Mouse (Mus musculus) forebrain, embryonic 10.5 days (tissue): ENCODE measurements at regions not wholly inside any gene's neighbourhood (a gene's known extent, or its start where the extent isn't known, plus 50 kb on each side); places are given as distances from the start of the nearest gene placed in this dataset.

Source experiments
- DNase-seq: peaks from one replicate; pipeline ENCODE4 v3.0.0-alpha.2; 2017; ENCODE audit warnings: low spot score; ENCODE audit errors: extremely low spot score
- H3K27ac ChIP-seq: fragments of 300-500 bp; sonication (generic); 2 replicates; pipeline ENCODE4 v1.5.1; 2016; ENCODE audit warnings: mild to moderate bottlenecking
- H3K27me3 ChIP-seq: fragments of 300-500 bp; sonication (generic); 2 replicates; pipeline ENCODE4 v1.6.1; 2016; ENCODE audit warnings: mild to moderate bottlenecking; ENCODE audit not compliant: poor library complexity, severe bottlenecking
- H3K36me3 ChIP-seq: fragments of 300-500 bp; sonication (generic); replicated peaks from 2 replicates; pipeline ENCODE4 v1.6.1; 2016; ENCODE audit warnings: mild to moderate bottlenecking, moderate library complexity
- H3K4me1 ChIP-seq: fragments of 300-500 bp; sonication (generic); 2 replicates; pipeline ENCODE4 v1.6.1; 2016
- H3K4me3 ChIP-seq: fragments of 300-500 bp; sonication (generic); 2 replicates; pipeline ENCODE4 v1.5.1; 2016; ENCODE audit warnings: mild to moderate bottlenecking, moderate library complexity
- H3K9me3 ChIP-seq: fragments of 300-500 bp; sonication (generic); 2 replicates; pipeline ENCODE4 v1.6.1; 2016; ENCODE audit warnings: mild to moderate bottlenecking, moderate library complexity
- WGBS: fragments of 180-500 bp; shearing (Covaris S2); methylation state at CpG from one replicate; pipeline ENCODE4 v1.1.7; 2016; 5-methylcytosine and 5-hydroxymethylcytosine counted together

DNA sequence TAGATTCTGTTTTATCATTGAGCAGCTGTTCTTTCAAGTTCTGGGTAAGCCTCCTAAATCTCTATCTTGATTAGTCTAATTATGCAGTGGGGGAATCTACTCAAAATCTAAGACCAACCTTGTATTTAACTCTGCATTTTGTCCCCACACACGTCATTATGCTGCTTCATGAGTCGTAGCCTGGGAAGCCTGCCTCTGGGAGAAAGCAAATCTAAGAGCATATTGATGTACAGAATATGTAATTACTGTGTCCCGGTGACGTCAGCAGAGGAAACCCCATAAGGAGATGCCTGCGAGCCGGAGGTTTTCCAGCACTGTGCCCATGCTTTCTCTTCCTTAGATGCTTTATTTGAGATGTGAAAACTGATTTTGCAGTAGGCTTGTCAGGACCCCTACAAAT, 161.7 kb downstream of the Rps29 start:
- no peaks in the 10 kb centered on the region for H3K36me3 ChIP-seq
- H3K9me3 ChIP-seq = no peaks in the 10 kb centered on the region
- DNase-seq = no peak
- H3K27me3 ChIP-seq = no peaks in the 10 kb centered on the region
- H3K4me1 ChIP-seq = no peaks in the 10 kb centered on the region
- H3K4me3 ChIP-seq = no peak overlapping the region
- WGBS = 89% methylated on average over 6 of the region's 6 CpGs
- no peak overlapping the region for H3K27ac ChIP-seq

DNA sequence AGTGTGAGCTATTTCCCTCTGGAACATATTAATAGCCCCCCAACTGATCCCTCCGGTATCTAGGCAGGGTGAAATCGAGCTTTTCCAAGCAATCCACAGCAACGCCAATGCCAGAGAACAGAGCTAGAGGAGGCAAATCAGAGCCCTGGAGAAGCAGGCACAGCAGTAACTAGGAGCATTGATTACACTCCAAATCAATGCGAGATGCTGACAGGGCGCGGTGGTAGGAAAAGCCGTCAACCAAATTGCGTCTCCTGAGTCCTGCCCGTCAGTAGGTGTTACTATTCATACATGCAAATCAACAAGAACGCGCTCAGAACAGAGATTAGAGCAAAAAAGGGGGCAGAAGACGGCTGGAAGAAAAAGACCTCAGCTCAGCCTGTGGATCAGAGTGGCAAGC, 162.2 kb downstream of the Rps29 start:
- Histone ChIP-seq H3K4me1 (no peaks in the 10 kb centered on the region), H3K27me3 (no peaks in the 10 kb centered on the region), H3K4me3 (no peak overlapping the region), H3K27ac (no peak overlapping the region), H3K36me3 (no peaks in the 10 kb centered on the region), H3K9me3 (no peaks in the 10 kb centered on the region)
- WGBS = 73% methylated on average over 12 of the region's 12 CpGs
- no peak for DNase-seq

DNA sequence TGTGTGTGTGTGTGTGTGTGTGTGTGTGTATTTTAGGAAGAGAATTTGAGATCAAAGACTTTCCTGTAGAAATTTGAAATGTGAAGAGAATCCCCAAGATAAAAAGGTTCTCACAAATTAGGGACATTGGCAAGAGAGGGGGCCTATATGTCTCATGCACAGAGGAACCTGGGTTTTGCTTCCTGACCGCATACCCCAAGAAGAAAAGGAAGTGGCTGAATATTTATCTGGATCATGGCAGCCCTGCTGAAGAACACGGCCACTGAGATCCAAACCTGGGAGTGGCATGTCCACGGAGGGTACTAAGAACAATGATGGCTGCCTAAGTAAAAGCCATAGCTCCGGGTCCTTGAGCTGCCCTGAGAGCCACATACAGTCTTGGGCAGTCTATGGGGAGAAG, 178.3 kb downstream of the Rps29 start:
- 93% methylated on average over 4 of the region's 4 CpGs for WGBS
- H3K27ac ChIP-seq = no peak overlapping the region
- H3K27me3 ChIP-seq = no peaks in the 10 kb centered on the region

DNA sequence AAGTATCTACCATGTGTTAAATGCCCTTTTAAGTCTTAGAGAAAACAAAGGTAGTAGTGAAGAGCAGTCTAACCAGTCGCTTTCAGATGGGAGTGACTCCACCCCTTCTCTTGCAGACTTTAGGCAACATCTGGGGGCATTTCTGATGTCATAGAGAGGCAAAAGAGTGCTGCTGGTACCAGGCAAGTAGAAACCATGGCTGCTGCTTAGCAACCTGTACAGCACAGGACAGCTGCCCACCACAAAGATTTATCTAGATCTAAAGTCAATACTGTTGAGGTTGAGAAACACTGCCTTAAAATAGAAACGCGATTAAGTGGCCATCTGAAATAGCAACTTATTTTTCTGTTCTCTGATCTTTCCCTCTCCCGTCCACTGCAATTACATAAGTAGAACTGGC, 178.8 kb downstream of the Rps29 start:
- WGBS = 79% methylated on average over 4 of the region's 4 CpGs
- H3K4me1 ChIP-seq = peaks cover 16% of the 10 kb centered on the region
- no peaks in the 10 kb centered on the region for H3K9me3 ChIP-seq
- H3K36me3 ChIP-seq = no peaks in the 10 kb centered on the region
- H3K27me3 ChIP-seq = no peaks in the 10 kb centered on the region
- H3K4me3 ChIP-seq = no peak overlapping the region
- DNase-seq = no peak
- H3K27ac ChIP-seq = no peak overlapping the region

More for the DNA sequence above, 178.3 kb downstream of the Rps29 start:
- no peaks in the 10 kb centered on the region for H3K9me3 ChIP-seq
- H3K4me1 ChIP-seq = peaks cover 16% of the 10 kb centered on the region
- H3K4me3 ChIP-seq = no peak overlapping the region
- no peaks in the 10 kb centered on the region for H3K36me3 ChIP-seq
- no peak for DNase-seq

DNA sequence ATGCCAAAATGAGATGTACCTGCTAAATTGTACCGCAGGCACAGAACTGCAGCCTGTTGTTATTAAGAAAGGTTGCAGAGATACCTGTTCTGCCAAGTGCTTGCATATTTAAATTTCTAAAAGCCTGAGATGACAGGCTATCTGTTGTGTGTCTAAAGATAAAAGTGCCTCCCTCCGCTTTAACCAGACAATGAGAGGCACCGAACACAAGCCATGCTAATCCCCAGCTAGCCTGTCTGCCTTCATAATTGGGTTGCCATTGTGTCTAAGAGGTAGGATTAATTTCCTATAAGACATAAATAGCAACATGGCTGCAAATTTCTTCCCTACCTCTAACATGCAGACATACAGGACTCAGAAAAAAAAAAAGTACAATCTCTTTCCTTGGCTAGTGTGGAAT, 179.8 kb downstream of the Rps29 start:
- no peak overlapping the region for H3K27ac ChIP-seq
- H3K36me3 ChIP-seq = no peaks in the 10 kb centered on the region
- no peaks in the 10 kb centered on the region for H3K27me3 ChIP-seq
- WGBS = 61% methylated on average over 3 of the region's 3 CpGs
- DNase-seq = no peak
- H3K4me3 ChIP-seq = no peak overlapping the region
- H3K4me1 ChIP-seq = peaks cover 16% of the 10 kb centered on the region
- no peaks in the 10 kb centered on the region for H3K9me3 ChIP-seq

DNA sequence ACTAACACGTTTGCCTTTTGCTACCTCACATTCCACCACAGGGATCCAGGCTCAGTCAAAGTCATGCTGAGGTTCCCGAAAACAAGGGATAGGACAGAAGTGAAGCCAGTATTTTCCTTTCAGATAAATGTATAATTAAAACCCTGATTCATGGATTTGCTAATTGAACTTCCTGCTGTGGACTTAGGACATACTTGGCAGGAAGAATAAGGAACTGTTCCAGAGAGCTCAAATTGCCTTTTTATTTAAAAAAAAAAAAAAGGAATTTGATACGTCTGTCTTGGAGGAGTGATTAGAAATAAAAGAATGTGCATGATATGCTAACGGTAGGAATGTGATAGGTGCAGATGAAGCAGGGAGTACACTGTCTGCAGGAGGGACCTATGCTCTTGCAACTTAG, 181.7 kb downstream of the Rps29 start:
- Histone ChIP-seq H3K4me3 (no peak overlapping the region), H3K36me3 (no peaks in the 10 kb centered on the region), H3K9me3 (no peaks in the 10 kb centered on the region), H3K4me1 (peaks cover 16% of the 10 kb centered on the region), H3K27ac (no peak overlapping the region), H3K27me3 (no peaks in the 10 kb centered on the region)
- WGBS = 79% methylated on average over 4 of the region's 4 CpGs
- DNase-seq = no peak

DNA sequence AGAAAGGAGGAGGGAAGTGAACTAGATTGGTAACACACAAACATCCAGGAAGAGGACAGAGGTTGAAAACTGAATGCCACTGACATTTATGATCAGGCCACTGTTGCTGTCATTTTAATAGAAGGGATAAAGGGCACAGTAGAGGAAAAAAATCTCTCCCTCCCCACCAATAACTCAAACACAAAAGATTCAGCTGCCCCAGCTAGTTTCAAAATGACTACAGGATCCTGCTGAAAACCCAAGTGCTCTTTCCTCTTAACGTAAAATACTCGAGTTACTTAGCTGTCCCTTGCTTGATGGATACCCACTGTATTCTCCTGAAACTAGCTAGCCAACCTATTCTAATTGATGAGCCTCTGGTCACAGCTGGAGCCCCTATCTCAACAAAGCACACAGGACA, 211.7 kb downstream of the Rps29 start:
- Histone ChIP-seq H3K9me3 (no peaks in the 10 kb centered on the region), H3K27ac (no peak overlapping the region), H3K27me3 (no peaks in the 10 kb centered on the region), H3K36me3 (no peaks in the 10 kb centered on the region), H3K4me3 (no peak overlapping the region), H3K4me1 (0 out of 2 replicates have a peak, but pooled peaks cover 3% of the 10 kb centered on the region)
- no peak for DNase-seq
- WGBS = 95% methylated on average over 2 of the region's 2 CpGs

DNA sequence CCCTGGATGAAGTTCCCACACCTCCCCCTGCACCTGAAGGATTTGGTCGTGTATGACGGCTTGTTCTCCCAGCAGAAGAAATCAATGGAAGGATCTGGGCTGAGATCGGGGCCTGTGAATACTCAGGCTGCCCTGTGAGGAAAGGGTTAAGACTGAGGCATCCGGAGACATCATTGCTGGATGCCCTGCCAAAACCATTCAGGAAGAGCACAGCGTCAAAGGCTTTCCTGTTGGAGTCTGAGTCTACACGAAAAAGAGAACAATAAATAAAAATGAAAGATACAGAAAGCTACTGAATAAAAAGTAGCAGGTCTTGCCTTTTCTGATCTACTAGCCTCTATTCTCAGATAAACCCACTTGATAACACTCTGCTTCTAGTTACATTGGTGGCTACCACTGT, 248.4 kb downstream of the Rps29 start:
- WGBS = 45% methylated on average over 6 of the region's 6 CpGs
- Histone ChIP-seq H3K27me3 (no peaks in the 10 kb centered on the region), H3K27ac (no peak overlapping the region), H3K36me3 (no peaks in the 10 kb centered on the region), H3K4me3 (no peak overlapping the region), H3K9me3 (no peaks in the 10 kb centered on the region), H3K4me1 (no peaks in the 10 kb centered on the region)
- no peak for DNase-seq

DNA sequence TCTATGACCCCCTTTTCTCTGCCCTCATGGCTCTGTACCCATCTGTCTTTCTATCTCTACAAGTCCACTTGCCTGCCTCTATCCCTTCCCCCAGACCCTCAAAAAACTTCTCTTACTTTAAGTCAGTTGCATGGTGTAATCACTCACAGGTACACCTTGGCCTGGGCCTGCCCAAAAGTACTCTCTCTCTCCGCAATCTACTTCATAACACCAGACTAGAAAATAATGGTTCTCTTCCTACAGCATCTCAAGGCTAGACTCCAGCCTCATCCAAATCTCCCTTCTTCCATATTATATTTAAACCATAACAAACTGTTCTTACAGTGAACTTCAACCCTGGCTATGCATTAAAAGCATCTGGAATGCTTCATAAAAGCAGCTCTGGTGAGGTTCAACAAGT, 254.2 kb downstream of the Rps29 start:
- Histone ChIP-seq H3K4me1 (no peaks in the 10 kb centered on the region), H3K9me3 (no peaks in the 10 kb centered on the region), H3K27ac (no peak overlapping the region), H3K4me3 (no peak overlapping the region), H3K27me3 (no peaks in the 10 kb centered on the region), H3K36me3 (no peaks in the 10 kb centered on the region)
- WGBS = 86% methylated on average over 1 of the region's 1 CpGs
- DNase-seq = no peak

DNA sequence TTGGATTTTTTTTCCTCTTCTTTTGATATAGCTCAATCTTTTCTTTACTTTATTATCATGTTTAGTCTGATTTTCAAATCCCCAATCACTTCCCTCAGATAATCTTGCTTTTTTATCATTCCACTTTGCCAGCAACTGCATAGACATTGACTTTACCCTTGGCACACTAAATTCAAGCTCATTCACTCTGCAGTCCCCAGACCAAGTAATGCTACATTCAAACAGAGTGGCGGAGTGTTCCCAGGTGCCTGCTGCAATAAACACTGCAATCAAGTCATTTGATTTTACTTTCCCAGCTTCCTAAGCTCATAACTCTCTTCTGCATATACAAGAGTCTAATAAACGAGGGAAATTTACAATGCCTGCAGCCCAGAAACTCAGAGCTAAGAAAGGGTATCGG, 269.8 kb downstream of the Rps29 start:
- WGBS = 93% methylated on average over 3 of the region's 3 CpGs
- Histone ChIP-seq H3K27me3 (no peaks in the 10 kb centered on the region), H3K9me3 (no peaks in the 10 kb centered on the region), H3K36me3 (no peaks in the 10 kb centered on the region), H3K4me1 (no peaks in the 10 kb centered on the region), H3K27ac (no peak overlapping the region), H3K4me3 (no peak overlapping the region)
- DNase-seq = no peak

DNA sequence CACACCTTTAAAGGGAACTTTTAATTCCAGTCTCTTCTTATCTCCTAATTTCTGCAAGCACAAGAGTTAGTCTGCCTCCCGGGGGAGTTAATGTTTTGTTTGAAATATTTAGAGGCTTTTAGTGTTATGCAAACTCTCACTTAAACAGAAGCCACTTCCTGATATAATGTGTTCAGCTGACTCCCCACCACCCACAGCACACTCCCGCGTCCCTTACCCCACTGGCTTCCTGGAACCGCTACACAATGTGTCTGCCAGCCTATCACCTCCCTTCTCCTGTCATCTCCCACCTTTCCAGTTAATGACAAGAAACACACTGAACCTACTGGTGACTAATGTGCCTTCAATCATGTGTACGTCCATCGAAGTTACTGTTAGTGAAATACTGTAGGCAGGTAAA, 276.5 kb downstream of the Rps29 start:
- Histone ChIP-seq H3K4me1 (no peaks in the 10 kb centered on the region), H3K4me3 (no peak overlapping the region), H3K27me3 (no peaks in the 10 kb centered on the region), H3K9me3 (no peaks in the 10 kb centered on the region), H3K36me3 (no peaks in the 10 kb centered on the region), H3K27ac (no peak overlapping the region)
- no peak for DNase-seq
- WGBS = 93% methylated on average over 6 of the region's 6 CpGs

DNA sequence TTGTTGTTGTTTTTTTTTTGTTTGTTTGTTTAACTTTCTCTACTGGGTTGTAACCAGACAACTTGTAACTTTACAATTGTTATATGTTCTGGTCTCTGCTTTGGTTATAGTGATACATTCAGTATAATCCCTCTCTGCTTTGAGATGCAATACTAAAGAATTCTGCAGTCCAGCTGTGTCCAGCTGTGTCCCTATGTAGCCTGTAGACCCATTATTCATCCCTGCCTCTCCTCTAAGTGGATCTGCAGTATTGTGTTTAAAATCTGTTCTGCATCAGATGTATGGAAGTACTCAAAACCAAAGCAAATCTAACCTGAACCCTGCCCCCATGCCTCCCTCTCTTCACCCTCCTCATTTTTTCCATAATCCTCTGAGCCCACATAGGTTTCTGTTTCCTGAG, 279.6 kb downstream of the Rps29 start:
- no peak for DNase-seq
- no peaks in the 10 kb centered on the region for H3K36me3 ChIP-seq
- H3K9me3 ChIP-seq = no peaks in the 10 kb centered on the region
- no peaks in the 10 kb centered on the region for H3K4me1 ChIP-seq
- H3K27me3 ChIP-seq = no peaks in the 10 kb centered on the region
- H3K27ac ChIP-seq = no peak overlapping the region
- H3K4me3 ChIP-seq = no peak overlapping the region

DNA sequence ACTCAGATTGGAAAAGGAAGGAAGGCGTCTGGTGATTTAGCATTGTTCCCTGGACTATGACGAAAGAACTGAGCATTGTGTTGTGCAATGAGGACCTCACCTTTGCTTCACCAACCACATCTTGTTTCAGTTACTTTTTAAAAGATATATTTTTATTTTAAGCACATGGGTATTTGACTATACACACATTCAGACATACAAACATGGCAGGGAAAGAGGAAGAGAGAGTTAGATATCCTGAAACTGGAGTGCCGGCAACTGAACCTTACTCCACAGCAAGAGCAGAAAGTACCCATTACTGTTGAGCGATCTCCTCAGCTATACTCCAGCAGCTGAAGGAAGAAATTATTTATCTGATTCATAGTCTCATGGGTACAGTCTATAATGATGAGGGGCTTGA, 287.7 kb downstream of the Rps29 start:
- Histone ChIP-seq H3K27me3 (no peaks in the 10 kb centered on the region), H3K4me3 (no peak overlapping the region), H3K36me3 (no peaks in the 10 kb centered on the region), H3K9me3 (no peaks in the 10 kb centered on the region), H3K4me1 (no peaks in the 10 kb centered on the region), H3K27ac (no peak overlapping the region)
- 93% methylated on average over 4 of the region's 4 CpGs for WGBS
- DNase-seq = no peak

DNA sequence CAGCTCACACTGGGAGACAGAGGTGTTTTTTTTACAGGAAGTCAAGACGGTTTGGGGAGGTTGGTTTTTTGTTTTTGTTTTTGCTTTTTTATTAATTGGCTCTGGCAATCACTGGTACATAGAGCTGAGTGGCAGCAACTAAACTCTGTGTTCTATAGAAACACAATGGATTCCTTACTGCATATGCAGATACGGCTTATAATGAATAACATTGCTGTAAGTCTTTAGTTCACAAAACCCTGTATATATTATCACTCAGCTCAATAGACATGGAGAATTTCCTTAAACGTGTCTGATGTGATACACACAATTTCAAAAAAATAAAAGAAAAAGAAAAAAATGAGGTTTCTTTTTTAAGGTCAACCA, 296.0 kb downstream of the Rps29 start:
- no peaks in the 10 kb centered on the region for H3K4me1 ChIP-seq
- H3K36me3 ChIP-seq = no peaks in the 10 kb centered on the region
- no peak overlapping the region for H3K27ac ChIP-seq
- no peak for DNase-seq
- no peak overlapping the region for H3K4me3 ChIP-seq
- no peaks in the 10 kb centered on the region for H3K9me3 ChIP-seq
- H3K27me3 ChIP-seq = no peaks in the 10 kb centered on the region
- WGBS = 86% methylated on average over 3 of the region's 3 CpGs
